Mouse (Mus musculus) midbrain, postnatal 0 days (tissue): ENCODE measurements around the gene Fcgr1. TPM values are rescaled to one million over a fixed set of nuclear protein-coding genes. Genes with fewer than 3 reads are reported as not detected.
"Not testable (repeated sequence)": the region's sequence is repeated elsewhere in the genome, so short reads cannot be mapped to it uniquely, and the experiment has no call there.

Source experiments
- ATAC-seq: fragments of 200-750 bp; cut with Nextera tagmentation; 2 replicates; pipeline ENCODE4 v1.8.0; 2017; ENCODE audit warnings: moderate number of reproducible peaks, mild to moderate bottlenecking, moderate TSS enrichment, moderate library complexity; ENCODE audit not compliant: low FRiP score
- DNase-seq: peaks from one replicate; pipeline ENCODE4 v3.0.0-alpha.2; 2015; ENCODE audit warnings: low spot score
- H3K27ac ChIP-seq: fragments of 300-500 bp; sonication (generic); 2 replicates; pipeline ENCODE4 v1.5.1; 2014; ENCODE audit warnings: low read depth, mild to moderate bottlenecking, low read length, mixed read lengths
- H3K27me3 ChIP-seq: fragments of 300-500 bp; sonication (generic); 2 replicates; pipeline ENCODE4 v1.6.1; 2014; ENCODE audit warnings: low read length, control low read depth, mixed read lengths; ENCODE audit not compliant: insufficient read depth
- H3K36me3 ChIP-seq: fragments of 300-500 bp; sonication (generic); 2 replicates; pipeline ENCODE4 v1.6.1; 2014; ENCODE audit warnings: low read length, control low read depth, mixed read lengths; ENCODE audit not compliant: insufficient read depth
- H3K4me1 ChIP-seq: fragments of 300-500 bp; sonication (generic); 2 replicates; pipeline ENCODE4 v1.6.1; 2014; ENCODE audit warnings: mild to moderate bottlenecking, control low read depth, antibody characterized with exemption, low read length, mixed read lengths; ENCODE audit not compliant: insufficient read depth
- H3K4me2 ChIP-seq: fragments of 300-500 bp; sonication (generic); 2 replicates; pipeline ENCODE4 v1.6.1; 2014; ENCODE audit warnings: low read depth, mild to moderate bottlenecking, low read length, mixed read lengths; ENCODE audit not compliant: poor library complexity, severe bottlenecking
- H3K4me3 ChIP-seq: fragments of 300-500 bp; sonication (generic); 2 replicates; pipeline ENCODE4 v1.5.1; 2014; ENCODE audit warnings: low read depth, mild to moderate bottlenecking, low read length, moderate library complexity
- H3K9ac ChIP-seq: fragments of 300-500 bp; sonication (generic); replicated peaks from 2 replicates; pipeline ENCODE4 v1.6.1; 2014; ENCODE audit warnings: mild to moderate bottlenecking, low read length, moderate library complexity, mixed read lengths; ENCODE audit not compliant: poor library complexity, severe bottlenecking
- H3K9me3 ChIP-seq: fragments of 300-500 bp; sonication (generic); 2 replicates; pipeline ENCODE4 v1.6.1; 2016; ENCODE audit warnings: low read length, control low read depth
- CTCF ChIP-seq: IDR thresholded peaks from 2 replicates; pipeline ENCODE4 v1.5.1; 2016; ENCODE audit warnings: antibody characterized with exemption, mild to moderate bottlenecking
- WGBS: fragments of 180-500 bp; shearing (Covaris S2); extraction: QIAGEN DNeasy Blood & Tissue Kit; methylation state at CpG from one replicate; pipeline ENCODE4 v1.1.7; 2014; 5-methylcytosine and 5-hydroxymethylcytosine counted together
- polyA plus RNA-seq: library from polyadenylated mRNA; unstranded; fragments of >200 nt; fragmentation: Nextera tagmentation; extraction: Ambion mirVana; gene quantifications from 2 replicates; pipeline ENCODE4 v1.2.1, GENCODE M21; 2015
- total RNA-seq: library from RNA; depleted of rRNA; stranded (reverse); fragments of >200 nt; gene quantifications from 2 replicates; pipeline ENCODE4 v1.2.3, GENCODE M21; 2014

Fcgr1 gene
- total and polyA plus RNA-seq, 2 experiments from 2014 or later, result 0.60 to 1.5 TPM

- ATAC-seq, result no peak
- DNase-seq, result no peak
- H3K27ac ChIP-seq, result no peak overlapping the region
- H3K9ac ChIP-seq, result no peak overlapping the region
- no peak overlapping the region for H3K4me3 ChIP-seq
- H3K27me3 ChIP-seq, result no peaks in the 10 kb centered on the region
- no peaks in the 10 kb centered on the region for H3K9me3 ChIP-seq
- 0 out of 2 replicates have a peak, but pooled peaks cover 5% of the 10 kb centered on the region for H3K4me1 ChIP-seq
- no peak overlapping the region for H3K4me2 ChIP-seq
- TF ChIP-seq CTCF, result no peak
- WGBS, result 56% methylated on average over 4 of the region's 4 CpGs
- H3K36me3 ChIP-seq, result no peaks in the 10 kb centered on the region
Measured at GRCm38 (mm10) chr3:96249034-96249345, 44.8 kb downstream of the Fcgr1 start.

- Histone ChIP-seq H3K9me3 (no peaks in the 10 kb centered on the region), H3K4me1 (0 out of 2 replicates have a peak, but pooled peaks cover 7% of the 10 kb centered on the region), H3K27ac (no peak overlapping the region), H3K9ac (no peak overlapping the region), H3K4me3 (no peak overlapping the region), H3K4me2 (no peak overlapping the region), H3K36me3 (no peaks in the 10 kb centered on the region), H3K27me3 (no peaks in the 10 kb centered on the region)
- TF ChIP-seq CTCF, result no peak
- DNase-seq, result no peak
- no peak for ATAC-seq
- WGBS, result 58% methylated on average over 6 of the region's 6 CpGs
Measured at GRCm38 (mm10) chr3:96248141-96249033, 45.4 kb downstream of the Fcgr1 start.

GRCm38 (mm10) chr3:96247356-96248140 lies 46.2 kb downstream of the Fcgr1 start:
- TF ChIP-seq CTCF, result no peak
- ATAC-seq (no peak), DNase-seq (no peak)
- Histone ChIP-seq H3K9me3 (no peaks in the 10 kb centered on the region), H3K27me3 (no peaks in the 10 kb centered on the region), H3K36me3 (no peaks in the 10 kb centered on the region), H3K27ac (no peak overlapping the region), H3K9ac (no peak overlapping the region), H3K4me2 (peak overlapping the region; percentile 38), H3K4me3 (peak overlapping the region; percentile 25; the same call in 1 of the 2 replicates), H3K4me1 (0 out of 2 replicates have a peak, but pooled peaks cover 7% of the 10 kb centered on the region)
- 7% methylated on average over 11 of the region's 11 CpGs for WGBS

- not testable (repeated sequence) for H3K9ac ChIP-seq, H3K27ac ChIP-seq, H3K4me1 ChIP-seq, DNase-seq, H3K9me3 ChIP-seq, H3K36me3 ChIP-seq, H3K27me3 ChIP-seq
- peak within 1 kb of the TSS; percentile 38 for H3K4me2 ChIP-seq
- peak within 1 kb of the TSS; percentile 25; the same call in 1 of the 2 replicates for H3K4me3 ChIP-seq
- ATAC-seq, result peak; percentile 90
- no CpG with 5 or more reads among the region's 47 CpGs for WGBS
Measured at GRCm38 (mm10) chr3:96246427-96246856, 47.3 kb downstream of the Fcgr1 start, which contains the start of gene Hist2h3c1. Hist2h3c1 (plus strand) TSS chr3:96246685.

GRCm38 (mm10) chr3:96246018-96246417 lies 47.8 kb downstream of the Fcgr1 start:
- WGBS, result 0% methylated on average over 9 of the region's 21 CpGs
- peak; percentile 6; the same call in 1 of the 2 replicates for ATAC-seq
- not testable (repeated sequence) for H3K27ac ChIP-seq

GRCm38 (mm10) chr3:96245003-96245886 lies 48.5 kb downstream of the Fcgr1 start, which contains the start of gene Hist2h2aa1:
Hist2h2aa1 (plus strand) TSS chr3:96245497.
- DNase-seq (peak; percentile 62), ATAC-seq (peak; percentile 92)
- not testable (repeated sequence) for H3K4me1 ChIP-seq, H3K27me3 ChIP-seq, H3K9me3 ChIP-seq, H3K36me3 ChIP-seq
- H3K27ac ChIP-seq, result peak within 1 kb of the TSS; percentile 95
- H3K4me3 ChIP-seq, result peak within 1 kb of the TSS; percentile 42
- peak within 1 kb of the TSS; percentile 77 for H3K9ac ChIP-seq
- H3K4me2 ChIP-seq, result peak within 1 kb of the TSS; percentile 52
- WGBS, result under 1% methylated on average over 25 of the region's 88 CpGs

More at GRCm38 (mm10) chr3:96246018-96246417, 47.8 kb downstream of the Fcgr1 start:
- H3K36me3 ChIP-seq, H3K27me3 ChIP-seq, H3K9me3 ChIP-seq, H3K4me1 ChIP-seq, DNase-seq, H3K9ac ChIP-seq, H3K4me2 ChIP-seq: not testable (repeated sequence)
- H3K4me3 ChIP-seq, result peak overlapping the region; percentile 23; the same call in 1 of the 2 replicates
